In the genomic region with DNA sequence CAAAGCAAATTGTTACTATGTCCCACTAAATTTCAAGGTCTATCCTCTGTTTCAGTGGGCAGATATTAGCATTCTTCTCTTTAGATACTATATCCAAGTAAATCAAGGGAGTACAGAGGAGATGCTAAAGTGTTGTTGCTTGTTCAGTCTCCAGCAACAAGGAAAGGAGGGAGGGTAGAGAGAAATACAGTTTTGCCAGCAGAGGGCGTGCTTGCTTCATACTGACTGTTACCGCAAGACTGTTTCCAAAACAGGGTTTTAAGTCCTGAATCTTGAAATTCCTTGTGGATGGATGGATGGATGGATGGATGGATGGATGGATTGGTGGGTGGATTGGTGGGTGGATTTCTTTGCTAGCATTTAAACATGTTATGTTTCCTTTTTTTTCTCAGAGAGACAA, we compare ENCODE assay signal across 10 mouse cellular contexts. TPM values are rescaled to one million over a fixed set of nuclear protein-coding genes. Genes with fewer than 3 reads are reported as not detected.
A peak's percentile ranks its signal among the peaks of the same experiment; 100 is the strongest.
DNase-seq lines count a peak whose midpoint lies in the region; ATAC-seq and TF ChIP-seq lines count a peak whose summit lies in the region.
"Had no signal": no experiment of that assay in that cellular context is flagged by ENCODE, and none has a peak within 500 bp of the region (broad histone marks: within the 10 kb centered on the region; RNA-seq: fewer than 3 reads in every experiment).

No protein-coding gene starts in this region.

- H3K9ac ChIP-seq in liver, adult 2 months (ENCODE audit: low read depth, low read length) = no peak overlapping the region
- no peak overlapping the region for H3K9ac ChIP-seq in liver, embryonic 11.5 days (ENCODE audit: low read depth, low read length)
- H3K9ac ChIP-seq: heart, embryonic 13.5 days had no signal

- H3K79me2 ChIP-seq in liver, adult 2 months (ENCODE audit: control insufficient read depth, insufficient read depth, low read length) = no peaks in the 10 kb centered on the region

- 20% methylated on average over 2 of the region's 2 CpGs for WGBS in liver, adult 2 months
- WGBS in liver, embryonic 11.5 days = 7% methylated on average over 2 of the region's 2 CpGs

- no peak overlapping the region for H3K27ac ChIP-seq in liver, adult 2 months (replicated peaks; ENCODE audit: insufficient read depth, low read depth, low read length)
- H3K27ac ChIP-seq in liver, embryonic 11.5 days (ENCODE audit: low read depth, low read length) = no peak overlapping the region
- H3K27ac ChIP-seq: heart, embryonic 13.5 days had no signal

- no peak for ATAC-seq in liver, embryonic 11.5 days (replicated peaks; ENCODE audit: low FRiP score)

- H3K36me3 ChIP-seq in liver, adult 2 months (ENCODE audit: control insufficient read depth, insufficient read depth, low read length) = peaks cover 17% of the 10 kb centered on the region
- 0 out of 2 replicates have a peak, but pooled peaks cover 2% of the 10 kb centered on the region for H3K36me3 ChIP-seq in liver, embryonic 11.5 days (ENCODE audit: control insufficient read depth, insufficient read depth, low read length)

- H3K4me1 ChIP-seq in liver, adult 2 months (ENCODE audit: control insufficient read depth, insufficient read depth, low read length) = no peaks in the 10 kb centered on the region
- H3K4me1 ChIP-seq in liver, embryonic 11.5 days (replicated peaks; ENCODE audit: control insufficient read depth, insufficient read depth, low read length) = no peaks in the 10 kb centered on the region

- H3K9me3 ChIP-seq in liver, embryonic 11.5 days (ENCODE audit: control insufficient read depth, low read length) = no peaks in the 10 kb centered on the region
- H3K9me3 ChIP-seq: heart, embryonic 13.5 days had no signal

- H3K4me2 ChIP-seq in liver, embryonic 11.5 days = no peak overlapping the region
- H3K4me2 ChIP-seq: heart, embryonic 13.5 days had no signal

- 0 out of 2 replicates have a peak, but pooled peaks have one; percentile 10 for TF ChIP-seq CTCF in liver, adult 2 months (IDR thresholded peaks at IDR 0.05; ENCODE audit: low read depth, low read length)

- H3K27me3 ChIP-seq in liver, adult 2 months (ENCODE audit: control insufficient read depth, insufficient read depth, low read length) = no peaks in the 10 kb centered on the region
- H3K27me3 ChIP-seq in liver, embryonic 11.5 days (replicated peaks; ENCODE audit: control insufficient read depth, insufficient read depth, low read length) = no peaks in the 10 kb centered on the region
- H3K27me3 ChIP-seq: heart, embryonic 13.5 days had no signal

- H3K4me3 ChIP-seq in liver, adult 2 months (ENCODE audit: insufficient read depth, low read depth, low read length) = no peak overlapping the region
- H3K4me3 ChIP-seq in liver, embryonic 11.5 days (ENCODE audit: low read depth, low read length) = no peak overlapping the region
- H3K4me3 ChIP-seq: heart, embryonic 13.5 days; myocyte had no signal

- peak; percentile 40 to 79 for DNase-seq in adrenal gland, adult (ENCODE audit: inconsistent age in 2 of 2, low spot score in 1 of 2)
- no peak for DNase-seq in adrenal gland, postnatal 4 days (ENCODE audit: low spot score in 2 of 2)
- peak; percentile 40 for DNase-seq in liver, adult 2 months (ENCODE audit: extremely low read depth, low read depth, low spot score)
- no peak for DNase-seq in liver, embryonic 11.5 days (ENCODE audit: low spot score)
- DNase-seq in c-Kit-negative CD71-positive TER-119-positive erythroid progenitor cells, embryonic 14.5 days (ENCODE audit: low read depth, low spot score) = peak; percentile 30
- peak; percentile 22 to 43 for DNase-seq in gastrocnemius, adult 8-10 months (ENCODE audit: low spot score in 2 of 2)
- peak; percentile 57 for DNase-seq in left cerebral cortex, postnatal 4 days
- peak; percentile 53 to 73 for DNase-seq in right cerebral cortex, postnatal 10 days (ENCODE audit: low spot score in 2 of 2)

- no peak for TF ChIP-seq POLR2A in liver, adult 2 months (IDR thresholded peaks at IDR 0.05; ENCODE audit: extremely low read depth, insufficient read depth, low read length)

- intact Hi-C loops in left cerebral cortex, postnatal 4 days (cut with DNase I) = loop anchor here (5.0 kb wide), 1 partner anchor 52 kb away; no protein-coding TSS in a partner anchor

RNA-seq across cellular contexts. Expression of a gene that starts 25.7 kb away (rescaled TPM):
- total RNA-seq in adrenal gland, postnatal 4 days (2021) = 100 to 1,000 TPM; 273 to 285 TPM
- total RNA-seq in liver, adult 2 months (2014; rRNA removed) = 13.4 TPM in 2 replicates
- 5.0 and 7.4 TPM in 2 replicates for polyA plus RNA-seq in liver, adult 2 months (2012; rRNA removed)
- polyA plus RNA-seq in liver, embryonic 11.5 days (2014; fragmentation: Nextera tagmentation; extraction: Ambion mirVana) = 279 and 291 TPM in 2 replicates
- total RNA-seq in gastrocnemius, adult 8-10 months (2022) = 1,000 to 10,000 TPM; 2,862 to 3,030 (median 2,917) TPM
- 100 to 1,000 TPM; 513 to 540 TPM for total RNA-seq in left cerebral cortex, postnatal 4 days (2021)

RNA-seq across cellular contexts. Expression of a gene that starts 33.4 kb away (rescaled TPM):
- 10 to 100 TPM; 19.2 to 20.6 TPM for total RNA-seq in adrenal gland, postnatal 4 days (2021)
- 10.7 and 11.7 TPM in 2 replicates for total RNA-seq in liver, adult 2 months (2014; rRNA removed)
- polyA plus RNA-seq in liver, adult 2 months (2012; rRNA removed) = 2.6 and 3.0 TPM in 2 replicates
- 7.0 and 10.6 TPM in 2 replicates for polyA plus RNA-seq in liver, embryonic 11.5 days (2014; fragmentation: Nextera tagmentation; extraction: Ambion mirVana)
- total RNA-seq in gastrocnemius, adult 8-10 months (2022) = 1 to 10 TPM; 5.1 to 7.0 (median 6.2) TPM
- total RNA-seq in left cerebral cortex, postnatal 4 days (2021) = 10 to 100 TPM; 33.8 to 36.2 TPM

RNA-seq across cellular contexts. Expression of a gene that starts 33.8 kb away (rescaled TPM):
- total RNA-seq in adrenal gland, postnatal 4 days (2021) = 10 to 100 TPM; 24.4 to 26.8 TPM
- 8.7 and 10.1 TPM in 2 replicates for total RNA-seq in liver, adult 2 months (2014; rRNA removed)
- 3.0 and 3.4 TPM in 2 replicates for polyA plus RNA-seq in liver, adult 2 months (2012; rRNA removed)
- polyA plus RNA-seq in liver, embryonic 11.5 days (2014; fragmentation: Nextera tagmentation; extraction: Ambion mirVana) = 16.2 and 18.0 TPM in 2 replicates
- total RNA-seq in gastrocnemius, adult 8-10 months (2022) = 10 to 100 TPM; 13.5 to 17.4 (median 14.5) TPM
- 10 to 100 TPM; 17.5 to 20.8 TPM for total RNA-seq in left cerebral cortex, postnatal 4 days (2021)

Comparison
In these comparisons a context has a peak if more than half of its experiments do, and no peak if none do; other contexts are left out.
1. DNase-seq: peak in adrenal gland, adult (2 of 2), liver, adult 2 months (single experiment), c-Kit-negative CD71-positive TER-119-positive erythroid progenitor cells, embryonic 14.5 days (single experiment), gastrocnemius, adult 8-10 months (2 of 2), left cerebral cortex, postnatal 4 days (single experiment) and right cerebral cortex, postnatal 10 days (2 of 2); none in adrenal gland, postnatal 4 days (0 of 2) and liver, embryonic 11.5 days (single experiment).
2. RNA of a gene that starts 25.7 kb away (total RNA-seq): 2,862 to 3,030 TPM in gastrocnemius, adult 8-10 months, 513 to 540 TPM in left cerebral cortex, postnatal 4 days and 273 to 285 TPM in adrenal gland, postnatal 4 days; 13.4 TPM in liver, adult 2 months; every median in the first group is over 10 times any median in the second.